Mouse (Mus musculus): ENCODE measurements at regions not wholly inside any gene's neighbourhood (a gene's known extent, or its start where the extent isn't known, plus 50 kb on each side); places are given as distances from the start of the nearest gene placed in this dataset.
"Not testable (repeated sequence)": the region's sequence is repeated elsewhere in the genome, so short reads cannot be mapped to it uniquely, and the experiment has no call there.

DNA sequence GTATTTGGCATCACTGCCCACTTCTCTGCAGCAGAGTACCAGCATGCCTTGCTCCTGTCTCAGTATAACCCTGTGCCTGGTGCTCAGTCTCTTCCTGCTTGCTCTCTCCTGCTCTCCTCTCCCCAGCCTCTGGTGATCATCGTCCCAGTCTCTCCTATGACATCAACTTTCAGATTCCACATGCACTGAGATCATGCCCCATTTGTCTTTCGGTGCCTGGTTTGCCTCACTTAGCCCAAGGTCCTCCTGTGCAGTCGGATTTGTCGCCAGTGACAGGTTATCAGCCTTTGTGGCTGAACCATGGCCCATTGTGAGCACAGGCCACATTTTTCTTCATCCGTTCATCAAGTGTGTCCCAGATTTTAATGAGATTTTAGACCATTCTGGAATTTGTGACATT is 314.0 kb downstream of the Diras2 start:
- DNase-seq = no peak

DNA sequence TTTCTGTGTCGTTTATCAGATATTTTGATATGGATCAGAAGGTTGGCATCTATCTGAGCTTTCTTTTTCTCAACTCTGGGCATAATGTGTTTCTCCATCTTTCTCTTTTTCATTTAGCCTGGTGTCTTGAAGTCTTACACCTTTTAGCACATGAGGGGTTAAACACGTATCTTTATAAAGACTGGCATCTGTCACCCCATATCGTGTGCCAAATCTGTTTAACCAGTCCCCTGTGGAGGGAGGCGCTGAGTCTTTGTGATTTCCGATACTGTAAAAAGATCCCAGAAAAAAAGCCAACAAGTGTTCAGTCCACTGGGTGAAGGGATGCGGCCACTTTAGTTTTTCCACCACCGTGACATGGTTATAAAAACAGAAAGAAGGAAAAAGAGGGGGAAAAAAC is 313.3 kb downstream of the Diras2 start:
- no peak for DNase-seq

DNA sequence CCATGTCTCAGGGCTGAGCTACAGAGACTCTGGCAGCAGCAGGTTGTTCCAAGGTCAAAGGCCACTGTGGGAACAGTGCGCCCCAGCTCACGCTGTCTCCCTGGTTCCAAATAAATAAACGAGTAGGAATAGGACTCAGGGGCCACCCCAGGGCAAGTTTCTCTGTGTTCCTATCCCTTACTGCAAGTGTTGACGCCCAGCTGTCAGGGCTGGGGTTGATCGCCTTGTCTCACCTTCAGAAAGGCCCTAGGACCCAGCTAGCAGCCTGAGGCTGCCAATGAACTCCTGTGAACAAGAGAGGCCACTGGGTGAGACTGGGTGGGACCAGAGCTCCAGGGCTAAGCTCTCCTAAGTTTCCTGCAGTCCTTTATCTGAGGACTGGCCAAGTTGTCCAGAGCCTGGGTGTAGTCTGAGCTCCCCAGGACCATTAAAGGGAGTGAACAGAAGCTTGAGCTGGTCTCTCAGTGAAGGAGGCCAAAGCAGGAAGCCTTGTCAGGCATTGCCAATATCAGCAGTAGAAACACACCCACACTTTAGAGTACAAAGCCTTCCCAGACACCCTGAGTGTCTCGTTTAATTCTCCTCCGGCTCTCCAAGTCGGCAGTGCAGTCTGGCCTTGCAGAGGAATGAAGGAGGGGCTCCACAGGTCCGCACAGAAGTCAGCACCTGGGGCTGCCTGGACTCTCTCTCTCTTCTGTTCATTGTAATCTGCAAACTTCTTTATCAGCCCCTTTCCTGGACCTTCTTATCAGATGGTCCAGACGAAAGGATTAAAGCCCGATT is 308.6 kb downstream of the Diras2 start:
- DNase-seq = no peak

DNA sequence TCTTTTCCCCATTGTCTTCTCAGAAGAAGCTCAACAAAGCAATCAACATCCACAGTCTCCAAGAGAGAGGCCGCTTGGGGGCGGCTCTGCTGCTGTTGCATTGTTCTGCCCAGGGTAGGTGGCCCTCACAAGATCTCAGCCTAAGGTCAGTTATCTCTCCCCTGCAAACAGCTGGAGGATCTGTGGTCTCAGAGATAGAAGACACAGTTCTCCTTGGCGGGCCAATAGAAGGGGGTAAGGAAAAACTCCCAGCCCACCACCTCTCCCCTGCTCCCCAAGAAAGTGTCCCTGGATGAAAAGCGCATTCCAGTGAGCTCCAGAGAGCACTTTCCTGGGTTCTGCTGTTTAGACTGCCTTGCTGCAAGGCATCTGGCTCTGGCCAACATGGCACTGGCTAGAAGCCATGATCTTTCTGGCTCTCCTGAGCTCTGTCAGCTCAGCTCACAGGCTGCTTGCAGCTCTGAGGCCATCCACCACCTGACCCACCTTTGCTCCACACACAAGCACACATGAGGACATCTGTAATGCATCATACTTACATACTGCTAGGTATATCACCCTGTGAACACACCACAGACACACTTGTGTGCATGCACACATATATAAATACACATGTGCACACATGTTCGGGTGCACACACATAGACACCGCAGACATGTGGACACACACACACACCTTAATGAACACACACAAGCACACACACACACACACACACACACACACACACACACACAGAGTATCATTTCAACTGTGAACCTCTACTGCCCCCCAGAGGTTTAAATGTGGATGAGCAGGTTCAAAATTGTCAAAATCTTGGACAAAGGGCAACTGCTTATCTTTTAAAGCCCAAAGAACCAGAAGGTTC is 307.7 kb downstream of the Diras2 start:
- DNase-seq = no peak

DNA sequence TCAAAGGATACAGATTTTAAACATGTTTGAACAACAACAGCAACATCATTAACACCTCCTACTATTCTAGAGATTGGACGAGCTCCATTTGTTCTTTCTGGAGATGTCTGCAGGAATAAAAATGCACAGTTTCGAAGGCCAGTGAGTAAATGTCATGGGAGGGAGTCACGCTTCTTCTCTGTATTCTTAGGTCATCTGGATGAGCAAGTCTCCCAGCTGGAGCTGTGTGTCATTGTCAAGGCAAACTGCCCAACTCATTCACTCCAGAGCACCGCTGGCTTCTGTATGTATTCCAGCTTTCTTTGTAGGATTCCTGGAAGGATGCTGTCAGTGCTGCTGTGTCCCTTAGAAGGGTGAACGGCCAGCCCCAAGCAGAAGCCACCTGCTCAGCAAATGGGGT is 297.1 kb downstream of the Diras2 start:
- DNase-seq = peak; percentile 41

DNA sequence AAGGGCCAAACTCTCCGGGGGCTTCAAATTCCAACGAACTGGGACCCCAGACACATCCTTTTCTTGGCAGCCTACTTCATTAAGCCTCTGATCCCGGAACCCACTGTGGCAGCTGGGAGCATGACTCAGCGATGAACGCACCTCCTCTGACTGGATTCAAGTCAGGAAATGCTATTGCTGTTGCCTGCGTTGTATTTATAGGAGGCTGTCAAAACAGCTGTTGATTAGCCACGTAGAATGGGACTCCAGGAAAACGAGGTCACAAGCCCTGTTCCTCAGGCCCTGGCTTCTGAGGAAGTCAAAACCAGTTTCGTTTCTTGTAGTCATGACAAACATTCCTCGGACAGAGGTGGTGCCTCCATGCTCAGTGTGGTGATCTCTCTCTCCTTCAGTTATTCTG is 295.0 kb downstream of the Diras2 start:
- DNase-seq = peak; percentile 54

DNA sequence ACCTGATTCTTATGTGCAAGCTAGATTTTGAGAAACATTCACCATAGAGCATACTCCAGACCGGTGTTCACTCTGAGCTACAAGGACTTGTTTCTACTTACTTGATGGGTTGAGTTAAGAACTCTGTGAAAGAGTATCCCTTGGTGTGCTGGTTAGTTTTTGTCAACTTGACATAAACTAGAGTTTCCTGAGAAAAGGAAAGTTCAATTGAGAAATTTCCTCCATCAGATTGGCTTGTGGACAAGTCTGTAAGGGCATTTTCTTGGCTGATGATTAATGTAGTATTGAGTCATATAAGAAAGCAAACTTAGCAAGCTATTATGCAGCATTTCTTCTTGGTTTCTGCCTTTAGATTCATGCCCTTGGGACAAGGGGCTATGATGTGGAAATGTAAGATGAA is 291.5 kb downstream of the Diras2 start:
- no peak for DNase-seq

DNA sequence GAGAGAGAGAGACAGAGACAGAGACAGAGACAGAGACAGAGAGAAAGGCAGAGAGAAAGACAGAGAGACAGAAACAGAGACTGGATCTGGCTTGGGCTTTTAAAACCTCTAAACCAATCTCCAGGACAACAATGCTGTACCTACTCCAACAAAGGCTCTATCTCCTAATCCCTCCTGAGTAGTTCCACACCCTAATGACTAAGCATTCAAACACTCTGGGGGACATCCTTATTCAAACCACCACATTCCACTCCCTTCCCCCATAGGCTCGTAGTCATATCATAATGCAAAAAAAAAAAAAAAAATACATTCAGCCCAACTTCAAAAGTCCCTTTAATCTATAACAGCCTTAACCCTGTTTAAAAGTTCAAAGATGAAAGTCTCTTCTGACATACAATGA is 289.3 kb downstream of the Diras2 start:
- DNase-seq = no peak

DNA sequence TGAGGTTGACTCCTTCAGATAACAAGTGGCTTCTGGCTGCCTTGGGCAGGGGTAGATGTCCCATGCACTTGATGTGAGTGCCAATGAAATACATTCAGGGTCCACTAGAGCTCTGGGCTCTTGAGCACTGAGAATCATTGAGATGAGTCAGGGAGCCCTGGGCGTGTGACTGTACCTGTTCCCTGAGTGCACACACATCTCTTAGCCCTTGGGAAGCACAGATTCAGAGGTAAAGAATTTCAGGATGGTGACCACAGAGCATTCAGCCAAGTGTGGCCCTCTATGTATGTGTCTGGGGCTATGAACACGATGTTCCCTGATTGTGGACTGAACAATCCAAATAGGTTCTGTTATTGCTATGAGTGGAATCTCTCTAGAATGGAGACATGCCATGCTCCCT is 281.6 kb downstream of the Diras2 start:
- DNase-seq = no peak

DNA sequence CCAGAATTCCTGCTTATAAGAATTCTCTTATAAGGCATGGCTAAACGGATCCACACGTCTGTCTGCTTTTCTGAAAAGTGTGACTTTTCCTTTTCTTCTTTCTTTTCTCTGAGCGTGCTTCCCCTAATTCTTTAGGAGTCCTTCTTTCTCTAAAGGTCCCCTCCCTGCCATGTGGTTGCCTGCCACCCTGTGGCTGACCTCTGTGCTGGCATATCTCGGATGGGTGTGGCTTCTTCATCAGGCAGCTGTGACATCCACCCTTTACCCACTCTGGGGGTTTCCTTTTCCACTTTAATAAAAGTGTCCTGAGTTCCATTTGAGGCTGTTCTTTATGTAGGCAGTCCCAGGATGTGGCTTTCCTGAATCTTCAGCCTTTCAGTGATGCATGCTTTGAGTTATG is 280.7 kb downstream of the Diras2 start:
- DNase-seq = no peak

DNA sequence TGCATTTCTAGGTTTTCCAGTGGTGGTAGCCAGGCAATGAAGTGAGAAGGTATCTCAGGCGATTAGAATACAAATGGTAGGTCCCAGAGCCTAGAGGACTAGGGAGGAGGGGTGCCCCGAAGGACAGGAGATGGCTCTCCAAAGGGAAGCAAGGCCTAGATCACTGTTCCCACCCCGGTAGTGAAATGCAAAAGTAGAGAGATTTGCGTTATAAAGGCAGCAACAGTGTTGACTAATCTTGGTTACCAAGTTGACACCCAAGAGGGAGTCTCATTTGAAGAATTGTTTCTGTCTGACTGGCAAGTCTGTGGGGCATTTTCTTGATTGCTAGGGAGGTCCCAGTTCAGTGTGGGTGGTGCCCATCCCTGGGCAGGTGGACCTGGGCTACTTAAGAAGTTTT is 278.8 kb downstream of the Diras2 start:
- DNase-seq = no peak

DNA sequence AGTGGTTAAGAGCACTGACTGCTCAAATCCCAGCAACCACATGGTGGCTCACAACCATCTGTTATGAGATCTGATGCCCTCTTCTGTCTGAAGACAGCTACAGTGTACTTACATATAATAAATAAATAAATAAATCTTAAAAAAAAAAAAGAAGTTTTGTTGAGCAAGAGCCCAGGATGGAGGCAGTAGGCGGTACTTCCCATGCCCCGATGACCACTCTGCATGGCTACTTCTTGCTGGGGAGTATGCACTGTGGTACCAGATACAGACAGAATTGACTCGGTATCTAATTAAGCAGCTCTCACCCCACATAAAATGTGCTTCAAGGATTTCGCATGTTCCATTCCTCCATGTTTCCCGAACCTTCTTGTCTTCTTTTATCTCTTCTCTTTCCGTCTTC is 278.4 kb downstream of the Diras2 start:
- not testable (repeated sequence) for DNase-seq

DNA sequence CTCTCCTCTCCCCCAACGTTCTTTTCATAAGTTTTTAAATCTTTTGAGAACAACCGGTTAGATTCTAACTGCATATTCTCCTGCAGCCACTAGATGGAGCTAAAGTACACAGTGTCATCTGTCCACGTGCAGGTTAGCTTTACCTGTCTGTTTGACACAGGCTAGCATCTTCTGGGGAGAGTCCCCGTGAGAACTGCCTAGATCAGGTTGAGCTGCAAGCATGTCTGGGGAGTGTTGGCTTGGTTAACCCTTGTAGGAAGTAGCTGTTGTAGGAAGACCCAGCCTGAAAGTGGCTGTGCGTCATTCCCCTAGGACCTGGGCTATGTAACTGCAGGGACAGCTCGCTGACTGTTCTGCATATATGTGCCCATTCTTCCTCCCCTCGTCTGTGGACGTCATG is 277.9 kb downstream of the Diras2 start:
- no peak for DNase-seq

DNA sequence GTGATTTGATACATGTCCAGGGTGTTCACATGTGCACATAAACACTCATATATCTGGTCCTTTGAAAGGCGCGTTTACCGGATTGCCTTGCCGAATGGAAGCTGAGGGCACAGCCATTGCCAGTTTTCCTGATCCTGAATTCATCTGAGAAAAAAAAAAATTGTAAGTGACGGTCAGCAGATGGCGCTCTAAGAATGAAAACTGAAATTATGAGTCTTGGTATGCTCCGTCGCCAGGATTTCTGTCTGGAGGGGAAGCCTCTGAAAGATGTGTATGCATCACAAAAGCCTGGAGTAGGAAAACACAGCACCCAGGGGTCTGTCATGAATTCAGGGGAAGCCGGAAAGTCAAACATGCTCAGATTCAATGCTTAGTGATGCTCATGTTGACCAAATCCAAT is 276.9 kb downstream of the Diras2 start:
- peak; percentile 58 for DNase-seq

DNA sequence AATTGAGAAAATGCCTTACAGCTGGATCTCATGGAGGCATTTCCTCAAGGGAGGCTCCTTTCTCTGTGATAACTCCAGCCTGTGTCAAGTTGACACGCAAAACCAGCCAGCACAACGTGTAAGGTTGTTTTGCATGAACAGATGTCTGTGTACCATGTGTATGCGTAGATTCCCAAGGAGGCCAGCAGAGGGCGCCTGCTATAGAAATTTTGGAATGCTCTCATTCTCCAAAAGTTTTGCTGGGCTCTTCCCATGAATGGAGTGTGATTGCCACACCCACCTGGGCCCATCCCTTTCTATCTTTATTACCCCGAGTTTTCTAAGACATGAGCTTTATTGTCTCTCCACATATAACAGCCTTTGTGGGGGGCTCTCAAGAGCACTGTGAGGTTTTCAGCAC is 275.4 kb downstream of the Diras2 start:
- no peak for DNase-seq

DNA sequence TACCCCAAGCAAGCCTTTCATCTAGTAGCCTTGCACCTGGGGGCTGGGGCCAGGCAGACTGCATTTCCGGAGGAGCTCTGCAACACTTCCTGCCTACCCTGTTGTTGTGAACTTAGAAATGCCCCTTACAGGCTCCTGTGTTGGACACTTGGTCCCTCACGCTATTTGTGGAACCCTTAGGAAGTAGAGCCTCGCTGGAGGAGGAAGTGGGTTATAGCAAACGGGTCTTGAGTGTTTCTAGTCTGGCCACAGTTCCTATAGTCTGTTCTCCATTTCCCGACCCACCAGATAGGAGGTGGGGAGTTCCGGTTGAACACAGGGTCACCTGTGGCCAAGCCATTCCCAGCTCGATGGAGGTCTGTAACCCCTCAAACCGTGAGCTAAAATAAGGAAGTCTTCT is 272.7 kb downstream of the Diras2 start:
- DNase-seq = no peak

DNA sequence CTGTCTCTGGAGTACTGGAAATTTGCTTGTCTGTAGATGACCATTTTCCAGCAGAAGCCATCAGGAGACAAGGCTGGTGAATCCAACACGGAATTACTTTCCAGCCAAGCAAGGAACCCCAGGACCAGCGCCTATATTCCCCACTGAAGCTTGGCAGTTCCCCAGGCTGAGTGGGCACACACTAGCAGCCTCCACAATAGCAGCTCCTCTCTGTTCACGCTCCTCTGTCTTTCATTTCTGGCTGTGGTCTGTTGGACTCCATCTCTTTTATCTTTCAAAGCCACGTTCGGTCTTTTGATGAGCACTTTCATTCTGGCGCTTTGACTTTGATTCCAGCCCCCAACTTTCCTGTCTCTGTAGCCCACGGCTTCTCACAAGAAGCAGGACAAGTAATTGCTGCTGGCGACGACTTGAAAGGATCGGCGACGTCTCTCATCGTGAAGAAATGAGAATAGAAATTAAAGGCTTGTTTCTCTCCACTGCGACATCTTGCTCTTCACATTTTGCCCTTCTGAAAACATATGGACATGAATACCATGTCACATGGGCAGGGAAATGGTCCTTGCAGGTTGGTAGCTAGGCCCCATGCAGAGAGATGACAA is 268.0 kb downstream of the Diras2 start:
- DNase-seq = peak; percentile 60

DNA sequence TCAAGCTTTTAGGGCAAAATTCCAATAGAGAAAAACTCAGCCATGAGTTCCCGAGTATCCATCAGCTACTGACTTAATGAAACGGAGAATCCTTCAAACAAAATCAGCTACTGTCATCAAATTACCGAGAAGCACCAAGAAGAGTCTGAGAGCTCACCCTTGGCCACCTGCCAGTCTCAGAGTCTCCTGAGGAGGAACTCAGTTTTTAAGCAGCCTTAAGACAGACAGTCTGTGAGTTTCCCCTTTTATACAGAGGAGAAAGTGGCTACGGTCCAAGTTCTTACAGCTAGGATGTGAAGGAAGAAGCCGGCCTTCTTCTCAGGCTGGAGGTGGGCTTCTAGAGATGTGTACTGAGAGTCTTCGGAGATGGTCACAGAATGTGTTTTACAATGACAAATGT is 262.8 kb downstream of the Diras2 start:
- DNase-seq = no peak

DNA sequence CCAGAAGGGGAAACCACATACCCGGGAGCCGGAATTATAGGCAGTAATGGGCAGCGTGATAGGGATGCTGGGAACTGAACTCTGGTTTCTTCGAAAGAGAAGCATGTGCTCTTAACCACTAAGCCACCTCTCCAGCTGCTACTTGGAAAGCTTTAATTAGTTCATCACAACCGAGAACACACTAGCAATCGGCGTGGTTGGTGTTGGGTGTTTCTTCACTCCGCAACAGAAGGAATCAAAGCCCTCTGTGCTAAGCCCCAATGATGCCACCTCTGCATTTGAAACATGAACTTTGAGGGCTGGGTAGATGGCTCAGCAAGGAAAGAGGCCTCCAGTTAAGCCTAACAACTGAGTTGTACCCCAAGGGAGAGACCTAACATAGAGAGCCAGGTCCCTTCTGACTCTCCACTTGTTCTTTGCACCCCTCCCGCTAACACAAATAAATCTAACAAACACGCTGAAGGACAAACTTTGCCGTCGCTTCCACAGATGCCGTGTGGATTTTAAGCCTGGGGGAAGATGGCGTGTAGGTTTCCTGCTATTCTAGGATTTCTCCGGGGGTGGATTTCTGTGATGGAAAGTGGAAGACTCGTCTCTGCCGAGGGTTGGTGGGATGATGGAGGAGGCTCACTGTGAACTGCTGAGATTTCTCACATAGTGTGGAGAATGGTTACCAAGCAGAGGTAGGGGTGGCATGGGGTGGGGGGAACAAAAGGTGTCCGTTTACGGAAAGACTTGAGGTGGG is 257.4 kb downstream of the Diras2 start:
- peak; percentile 79 for DNase-seq

DNA sequence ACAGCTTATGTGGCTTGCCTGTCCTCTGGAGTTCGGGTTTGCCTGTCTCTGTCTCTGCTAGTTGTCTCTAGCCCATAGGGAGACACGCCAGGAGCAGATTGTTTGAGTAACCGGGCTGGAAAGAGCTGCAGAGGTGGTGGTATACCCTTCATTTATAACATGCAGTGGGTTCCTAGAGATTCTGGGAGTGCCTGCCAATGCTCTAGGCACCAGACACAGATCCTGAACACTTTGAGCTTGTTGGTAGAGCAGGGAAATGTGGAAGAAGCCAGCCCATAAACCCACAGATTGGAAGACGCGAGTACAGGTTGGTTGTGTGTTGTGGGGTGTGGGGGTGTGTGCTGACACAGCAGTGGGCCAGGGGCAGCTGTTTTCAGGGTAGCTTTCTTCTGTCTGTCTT is 255.9 kb downstream of the Diras2 start:
- DNase-seq = no peak

DNA sequence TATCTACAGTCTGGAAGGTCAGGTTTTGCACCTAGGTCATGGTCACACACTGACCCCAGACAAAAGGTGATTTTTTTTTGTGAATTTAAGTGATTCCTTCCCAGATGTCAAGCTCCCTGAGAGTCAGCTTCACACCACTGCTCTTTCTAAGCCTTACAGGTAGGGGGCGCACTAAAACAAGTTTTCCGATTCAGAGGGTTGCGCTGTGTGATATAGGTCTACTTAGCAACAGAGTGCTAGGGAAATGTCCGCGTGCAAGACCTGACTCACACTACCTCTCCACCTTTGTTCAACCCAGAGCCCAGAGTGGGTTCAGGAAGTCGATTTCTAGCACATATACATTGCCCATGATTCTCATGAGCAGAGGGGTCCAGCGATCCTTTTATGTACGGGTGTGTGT is 255.4 kb downstream of the Diras2 start:
- peak; percentile 46 for DNase-seq

DNA sequence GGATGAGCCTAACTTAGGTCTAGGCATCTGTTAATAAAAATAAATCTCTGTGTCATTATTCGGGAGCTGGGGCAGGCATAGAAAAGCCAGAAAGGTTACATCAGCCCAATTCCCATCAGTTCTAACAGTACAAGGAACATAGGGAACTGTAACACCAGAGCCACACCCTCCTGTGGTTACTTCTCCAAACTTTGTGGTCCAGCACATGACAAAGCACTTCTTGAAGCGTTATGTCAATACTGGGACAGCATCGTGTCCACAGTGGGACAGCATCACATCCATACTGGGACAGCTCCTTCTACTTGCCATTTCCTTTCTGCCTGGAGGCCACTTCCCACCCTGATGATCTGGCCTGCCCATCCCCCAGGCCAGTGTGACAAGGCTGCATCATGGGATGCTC is 253.9 kb downstream of the Diras2 start:
- no peak for DNase-seq

DNA sequence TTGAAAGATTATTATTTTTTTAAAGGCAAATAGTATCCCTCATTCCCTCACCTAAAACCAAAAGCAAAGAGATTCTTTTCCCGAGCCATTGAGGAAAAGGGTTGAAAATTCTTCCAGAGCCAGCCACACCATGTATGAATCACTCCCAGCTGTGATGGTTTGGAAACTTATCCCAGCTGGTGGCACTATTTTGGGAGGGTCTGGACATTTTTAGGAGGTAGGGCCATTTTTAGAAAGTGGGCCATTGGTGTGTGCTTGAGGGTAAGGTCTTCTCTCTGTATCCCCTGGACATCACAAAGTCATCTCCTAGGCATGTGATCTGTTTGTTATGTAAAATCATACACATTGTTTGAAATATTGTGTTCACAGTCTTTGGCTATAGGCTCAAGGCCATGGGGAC is 252.2 kb downstream of the Diras2 start:
- no peak for DNase-seq

All from right cerebral cortex, adult 18-20 months (tissue).